Mouse (Mus musculus): ENCODE measurements around the gene Nfia. TPM values are rescaled to one million over a fixed set of nuclear protein-coding genes. Genes with fewer than 3 reads are reported as not detected.

Nfia gene
- polyA plus RNA-seq, 1 experiment, result 10.3 TPM

- no peak for DNase-seq (ENCODE audit: low read depth, low spot score)
- 88% methylated on average over 4 of the region's 4 CpGs for WGBS
Measured at GRCm38 (mm10) chr4:97765341-97766020, 7.1 kb upstream of the Nfia start.

- DNase-seq (ENCODE audit: low read depth, low spot score), result no peak
- 93% methylated on average over 3 of the region's 3 CpGs for WGBS
Measured at GRCm38 (mm10) chr4:97766100-97766499, 6.4 kb upstream of the Nfia start.

- 74% methylated on average over 4 of the region's 4 CpGs for WGBS
- DNase-seq (ENCODE audit: low read depth, low spot score), result no peak
Measured at GRCm38 (mm10) chr4:97767025-97767424, 5.5 kb upstream of the Nfia start.

GRCm38 (mm10) chr4:97767516-97767915, 5.0 kb upstream of the Nfia start:
- DNase-seq (ENCODE audit: low read depth, low spot score), result no peak
- WGBS, result 95% methylated on average over 5 of the region's 5 CpGs

- no peak for DNase-seq (ENCODE audit: low read depth, low spot score)
- 43% methylated on average over 1 of the region's 1 CpGs for WGBS
Measured at GRCm38 (mm10) chr4:97769861-97770260, 2.7 kb upstream of the Nfia start.

GRCm38 (mm10) chr4:97771426-97771825, 1.1 kb upstream of the Nfia start:
- no peak for DNase-seq (ENCODE audit: low read depth, low spot score)
- WGBS, result 7% methylated on average over 5 of the region's 5 CpGs

GRCm38 (mm10) chr4:97772084-97772484, 450 bp upstream of the Nfia start:
- under 1% methylated on average over 25 of the region's 25 CpGs for WGBS
- no peak for DNase-seq (ENCODE audit: low read depth, low spot score)

GRCm38 (mm10) chr4:97773110-97773593, 618 bp downstream of the Nfia start:
- peak; percentile 100 for DNase-seq (ENCODE audit: low read depth, low spot score)
- 0% methylated on average over 14 of the region's 14 CpGs for WGBS

- DNase-seq (ENCODE audit: low read depth, low spot score), result no peak
- 60% methylated on average over 2 of the region's 2 CpGs for WGBS
Measured at GRCm38 (mm10) chr4:97773791-97774190, 1.3 kb downstream of the Nfia start.

- no peak for DNase-seq (ENCODE audit: low read depth, low spot score)
- 11% methylated on average over 4 of the region's 4 CpGs for WGBS
Measured at GRCm38 (mm10) chr4:97774446-97774950, 2.0 kb downstream of the Nfia start.

GRCm38 (mm10) chr4:97775059-97775458, 2.5 kb downstream of the Nfia start:
- no peak for DNase-seq (ENCODE audit: low read depth, low spot score)

GRCm38 (mm10) chr4:97775494-97776265, 3.1 kb downstream of the Nfia start:
- DNase-seq (ENCODE audit: low read depth, low spot score), result no peak
- 2% methylated on average over 20 of the region's 20 CpGs for WGBS

More at GRCm38 (mm10) chr4:97775059-97775458, 2.5 kb downstream of the Nfia start:
- WGBS, result under 1% methylated on average over 13 of the region's 13 CpGs

GRCm38 (mm10) chr4:97776388-97777080, 4.0 kb downstream of the Nfia start:
- no peak for DNase-seq (ENCODE audit: low read depth, low spot score)
- WGBS, result 2% methylated on average over 10 of the region's 10 CpGs

GRCm38 (mm10) chr4:97777081-97777705, 4.7 kb downstream of the Nfia start:
- under 1% methylated on average over 54 of the region's 77 CpGs for WGBS

GRCm38 (mm10) chr4:97777706-97778176, 5.2 kb downstream of the Nfia start, which contains the start of gene E130114P18Rik:
Gene E130114P18Rik (minus strand): TSS chr4:97778078.
- no peak for DNase-seq (ENCODE audit: low read depth, low spot score)
- WGBS, result 2% methylated on average over 37 of the region's 37 CpGs

More at GRCm38 (mm10) chr4:97777081-97777705, 4.7 kb downstream of the Nfia start:
- no peak for DNase-seq (ENCODE audit: low read depth, low spot score)

GRCm38 (mm10) chr4:97778211-97779002, 5.9 kb downstream of the Nfia start:
- no peak for DNase-seq (ENCODE audit: low read depth, low spot score)
- under 1% methylated on average over 80 of the region's 94 CpGs for WGBS

GRCm38 (mm10) chr4:97779003-97779930, 6.7 kb downstream of the Nfia start:
- 13% methylated on average over 18 of the region's 18 CpGs for WGBS
- no peak for DNase-seq (ENCODE audit: low read depth, low spot score)

- 19% methylated on average over 7 of the region's 7 CpGs for WGBS
- no peak for DNase-seq (ENCODE audit: low read depth, low spot score)
Measured at GRCm38 (mm10) chr4:97780024-97780423, 7.5 kb downstream of the Nfia start.
